Mouse (Mus musculus): ENCODE data around the gene Clec11a.

GRCm38 (mm10) chr7:44350957-44351711, 44.4 kb upstream of the Clec11a start:
- no peak for TF ChIP-seq TAL1 (IDR thresholded peaks at IDR 0.05; ENCODE audit: low read length)
- TF ChIP-seq GATA1 (IDR thresholded peaks at IDR 0.05; ENCODE audit: low read length): no peak

Data from erythroblast, embryonic 14.5 days (primary cell).